Mouse (Mus musculus): ENCODE results near the gene Zmiz1. TPM values are rescaled to one million over a fixed set of nuclear protein-coding genes. Genes with fewer than 3 reads are reported as not detected.

The Zmiz1 gene
- total RNA-seq, 2 experiments from 2014 or later: 26.4 to 29.8 TPM

DNA sequence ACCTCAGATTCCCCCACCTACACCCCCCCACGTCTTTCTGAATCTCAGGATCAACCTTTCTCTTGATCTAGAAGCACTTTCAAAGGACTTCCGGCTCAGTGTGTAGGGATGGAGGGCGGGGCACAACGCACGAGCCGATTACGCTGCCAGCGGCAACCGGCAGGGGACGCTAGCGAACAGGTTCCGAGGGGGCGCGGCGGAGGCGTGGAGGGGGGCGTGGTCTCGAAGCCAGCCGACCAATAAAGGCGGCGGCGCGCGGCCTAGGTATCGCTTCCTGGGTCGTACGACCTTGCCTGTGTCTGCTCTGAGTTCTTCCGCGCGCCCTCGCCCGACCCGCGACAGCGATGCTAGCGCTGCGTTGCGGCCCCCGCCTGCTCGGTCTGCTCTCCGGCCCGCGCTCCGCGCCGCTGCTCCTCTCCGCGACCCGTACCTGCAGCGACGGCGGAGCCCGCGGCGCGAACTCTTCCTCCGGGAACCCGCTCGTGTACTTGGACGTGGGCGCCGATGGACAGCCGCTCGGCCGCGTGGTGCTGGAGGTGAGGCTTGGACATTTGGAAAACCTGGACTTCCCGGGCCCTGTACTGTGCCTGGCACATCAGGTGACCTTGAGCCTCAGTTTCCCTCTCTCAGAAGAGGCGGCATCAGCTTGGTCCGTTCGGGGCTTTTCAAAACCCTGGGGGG, 235.0 kb downstream of the Zmiz1 start, which contains the start of gene Ppif:
Gene Ppif (plus strand): TSS at position 267 of the 681 bp plus-strand sequence.
- DNase-seq: peak; percentile 92

DNA sequence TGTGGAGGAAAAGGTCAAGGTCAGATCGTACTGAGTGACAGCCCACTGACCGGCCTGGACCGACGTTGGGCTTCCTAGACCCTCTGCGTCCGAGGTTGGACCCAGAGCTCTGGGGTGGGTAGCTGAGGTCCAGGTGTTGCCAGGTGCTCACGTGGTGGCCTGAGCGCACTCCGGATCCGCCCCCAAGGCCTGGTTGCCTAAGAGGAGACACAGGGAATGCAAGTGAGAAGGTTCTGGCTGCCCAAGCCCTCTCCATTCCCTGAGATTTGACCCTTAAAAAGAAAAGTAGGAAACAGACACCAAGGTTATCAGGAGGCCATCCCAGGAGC, 235.5 kb downstream of the Zmiz1 start:
- DNase-seq: no peak

DNA sequence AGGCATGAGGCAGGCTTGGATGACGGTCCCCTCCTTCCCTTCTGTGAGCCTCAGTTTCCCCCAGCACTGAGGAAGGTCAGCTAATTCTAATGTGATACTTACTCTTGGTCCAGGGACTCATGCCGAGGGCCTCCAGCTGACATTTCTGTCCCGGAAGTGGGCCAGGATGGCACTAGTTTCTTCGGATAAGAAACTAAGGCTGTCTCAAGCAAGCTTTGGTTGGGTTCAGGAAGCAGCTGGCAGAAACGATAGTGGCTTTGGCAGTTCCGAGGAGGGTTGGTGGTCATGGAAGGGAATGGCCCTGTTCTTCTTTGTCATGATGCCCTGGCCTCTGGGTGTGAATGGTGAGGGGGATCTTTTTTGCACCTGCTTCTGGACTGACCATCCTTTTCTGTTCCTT, 236.1 kb downstream of the Zmiz1 start:
- DNase-seq: no peak

DNA sequence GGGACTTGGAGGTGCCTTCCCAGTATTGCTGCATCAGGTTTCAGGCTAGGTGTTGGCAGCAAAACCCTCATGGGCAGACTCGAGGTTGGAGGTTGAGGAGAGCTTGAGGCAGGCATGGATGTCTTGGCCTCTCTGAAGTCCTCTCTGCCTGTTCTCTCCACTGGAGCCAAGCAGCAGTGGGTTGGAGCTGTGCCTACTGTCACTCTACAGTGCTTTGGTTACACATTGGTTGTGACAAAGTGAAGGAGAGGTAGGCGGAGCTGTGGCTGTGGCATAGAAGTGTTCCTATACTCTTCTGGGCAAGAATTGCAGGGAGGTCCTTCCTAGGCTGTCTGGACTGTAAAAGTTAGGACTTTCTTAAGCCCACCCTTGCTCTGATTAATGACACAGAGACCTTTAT, 237.4 kb downstream of the Zmiz1 start:
- no peak for DNase-seq

DNA sequence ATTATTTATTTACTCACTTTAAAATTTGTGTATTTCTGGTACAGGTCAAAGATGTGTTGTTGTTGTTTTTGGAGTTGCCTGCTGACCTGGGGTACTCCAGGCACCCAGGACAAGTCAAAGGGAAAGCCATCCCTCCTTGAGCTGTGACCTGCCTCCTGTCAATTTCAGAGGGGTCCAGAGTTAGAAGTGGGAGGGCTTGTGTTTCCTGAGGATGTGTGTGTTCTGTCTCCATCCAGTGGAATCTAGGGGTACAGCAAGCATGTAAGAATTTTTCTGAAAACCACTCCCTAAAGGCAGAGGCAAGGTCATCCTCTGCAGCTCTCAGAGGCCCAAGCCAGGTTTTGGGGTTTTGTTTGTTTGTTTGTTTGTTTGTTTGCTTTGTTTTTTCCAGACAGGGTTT, 243.0 kb downstream of the Zmiz1 start:
- DNase-seq: no peak

DNA sequence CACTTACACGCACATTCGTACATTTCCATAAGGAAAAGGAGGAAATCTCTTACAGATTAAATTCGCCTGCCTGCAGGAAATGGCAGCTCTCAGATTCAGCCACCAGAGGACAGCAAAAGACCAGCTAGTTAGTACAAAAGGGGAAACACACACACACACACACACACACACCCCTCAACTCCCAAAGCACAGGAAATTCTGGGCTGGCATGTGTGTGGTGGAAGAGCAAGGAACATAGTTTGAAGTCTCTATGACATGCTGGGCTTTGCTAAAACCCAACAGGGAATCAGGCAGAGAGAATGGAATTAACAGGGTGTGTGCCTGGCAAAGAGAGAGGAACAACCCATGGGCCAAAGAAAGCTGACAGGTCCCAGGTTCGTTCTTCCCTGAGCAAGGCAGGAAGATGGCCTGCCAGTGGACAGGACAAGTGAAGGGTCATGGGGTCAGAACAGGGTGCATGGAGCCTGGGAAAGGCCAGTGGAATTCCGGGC, 248.8 kb downstream of the Zmiz1 start:
- DNase-seq: peak; percentile 60

DNA sequence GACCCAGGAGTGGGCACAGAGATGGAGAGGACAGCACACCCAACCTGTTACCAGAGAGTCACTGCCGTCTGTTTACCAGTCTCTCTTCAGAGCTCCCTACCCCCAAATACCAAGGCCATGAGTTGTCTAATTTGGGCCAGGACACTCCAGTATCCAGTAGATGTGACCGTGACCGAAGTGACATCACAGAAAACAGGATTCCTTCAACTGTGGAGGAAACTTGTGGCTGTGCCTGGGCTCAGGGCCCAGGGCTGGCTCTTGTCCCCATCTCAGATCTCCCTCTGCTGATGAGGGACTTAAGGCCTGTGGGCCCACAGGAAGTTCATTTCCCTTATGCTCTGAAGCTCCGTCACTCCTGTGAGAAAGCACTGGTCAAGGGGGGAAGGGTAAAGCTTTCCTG, 249.5 kb downstream of the Zmiz1 start:
- DNase-seq: peak; percentile 82

DNA sequence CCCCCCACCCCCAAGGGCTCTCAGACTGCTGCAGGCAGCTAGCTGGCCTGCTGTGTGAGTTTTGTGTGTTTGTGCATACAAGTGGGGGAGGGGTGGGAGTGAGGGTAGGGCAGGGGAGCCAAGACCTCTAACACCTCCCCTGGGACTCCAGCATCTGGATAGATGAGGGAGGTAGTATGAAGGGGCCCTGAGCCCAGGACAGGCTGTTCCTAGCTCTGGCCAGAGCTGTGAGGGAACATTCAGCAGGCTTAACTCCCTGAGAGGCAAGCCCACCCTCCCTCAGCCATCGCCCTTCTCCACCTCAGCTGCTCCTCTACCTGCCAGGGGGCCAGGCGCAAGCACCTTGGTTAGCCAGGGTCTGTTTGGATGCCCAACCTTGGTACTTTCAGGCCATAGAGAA, 249.9 kb downstream of the Zmiz1 start:
- peak; percentile 81 for DNase-seq

DNA sequence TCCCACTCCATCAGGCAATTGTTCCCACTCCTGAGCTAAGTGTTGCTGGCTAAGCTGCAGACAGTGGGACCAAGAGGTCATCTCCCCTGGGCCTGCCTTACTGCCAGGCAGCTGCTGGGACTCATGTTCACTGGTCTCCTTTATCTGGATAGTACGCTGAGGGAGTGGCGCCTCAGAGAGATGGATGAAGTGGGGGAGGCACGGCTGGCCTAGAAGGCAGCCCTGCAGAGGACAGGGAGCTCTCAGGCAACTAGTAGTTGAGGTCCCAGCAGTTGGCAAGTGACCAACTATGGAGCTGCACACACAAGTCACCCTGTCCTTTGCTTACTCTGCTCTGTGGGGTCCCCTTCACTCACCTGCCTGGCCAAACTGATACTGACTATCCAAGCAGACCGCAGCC, 251.1 kb downstream of the Zmiz1 start:
- peak; percentile 53 for DNase-seq

DNA sequence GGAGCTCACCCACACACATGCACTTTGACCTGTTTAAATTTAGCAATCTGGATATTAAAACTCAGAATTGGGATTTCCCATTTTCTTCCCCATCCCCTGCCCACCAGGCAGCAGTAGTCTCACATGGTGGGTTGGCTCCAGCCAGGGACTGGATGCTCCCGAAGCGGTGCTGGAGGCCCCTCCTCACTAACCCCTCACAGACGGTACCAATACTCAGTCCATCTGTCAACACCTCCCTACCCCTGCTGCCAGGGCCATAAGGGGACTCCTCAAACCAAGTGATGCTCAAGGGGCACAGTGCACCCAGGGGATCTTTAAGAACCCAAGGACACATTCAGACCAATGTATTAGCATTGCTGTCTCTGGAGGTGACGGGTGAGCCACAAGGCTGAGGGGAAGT, 251.7 kb downstream of the Zmiz1 start:
- DNase-seq: no peak

DNA sequence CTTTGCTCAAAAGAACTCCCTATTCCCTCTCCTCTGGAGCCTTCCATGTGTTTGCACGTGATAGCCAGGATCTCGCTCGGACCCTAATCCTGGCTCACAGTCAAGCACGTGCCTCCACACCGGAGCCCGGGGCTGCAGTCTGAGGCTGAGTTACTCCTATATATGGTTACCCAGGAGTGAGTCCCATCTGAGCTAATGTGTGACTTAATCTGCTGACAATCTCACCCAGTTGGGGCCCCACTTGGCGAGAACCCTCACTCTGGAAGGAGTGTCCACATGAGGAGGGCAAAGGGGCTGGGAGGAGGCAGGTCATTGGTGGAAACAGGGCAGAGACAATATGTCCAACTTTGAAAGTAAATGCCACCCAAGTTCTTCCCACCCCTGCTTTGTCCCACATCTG, 252.2 kb downstream of the Zmiz1 start:
- no peak for DNase-seq

DNA sequence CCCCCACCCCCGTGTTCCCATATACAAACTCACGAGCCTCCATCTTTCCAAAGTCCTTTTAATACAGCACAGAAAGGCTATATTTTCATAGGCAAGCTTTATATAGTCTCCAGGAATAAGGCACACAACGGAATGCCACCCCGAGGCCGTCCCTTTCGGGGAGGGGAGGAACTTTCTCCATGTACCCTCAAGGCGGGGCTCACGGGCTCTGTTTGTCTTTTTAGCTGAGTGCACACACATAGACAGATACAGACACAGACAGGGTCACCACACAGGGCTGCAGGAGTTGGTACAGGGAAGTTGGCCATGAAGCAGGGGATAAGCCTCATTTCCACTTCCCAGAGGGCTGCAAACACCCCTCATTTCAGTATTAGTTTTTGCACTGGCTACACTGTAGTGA, 252.6 kb downstream of the Zmiz1 start:
- no peak for DNase-seq

DNA sequence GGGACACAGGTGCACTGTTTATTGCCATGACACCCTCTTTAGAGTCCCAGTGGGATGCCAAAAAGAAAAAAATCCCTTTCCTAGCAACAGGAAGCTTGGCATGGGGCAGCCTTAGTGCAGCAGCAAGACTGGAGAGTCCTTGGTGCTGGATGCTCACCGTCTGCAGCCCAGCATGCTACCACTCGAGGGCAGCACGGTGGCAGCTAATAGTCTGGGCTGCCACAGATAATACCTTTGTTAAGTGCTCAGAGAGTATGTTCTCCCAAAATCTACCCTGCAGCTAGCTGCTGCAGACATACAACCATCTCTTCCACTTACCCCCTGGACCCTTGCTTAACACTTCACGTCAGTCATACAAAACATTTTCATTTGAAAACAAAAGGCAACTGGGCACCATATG, 254.5 kb downstream of the Zmiz1 start:
- DNase-seq: no peak

Small RNAs within 50 kb of the gene (microRNA-seq; reads per million reads assigned to microRNA genes)
- 0.53 to 1.5 reads per million in 2 experiments for gene Mir3075 (ENCODE audit: borderline replicate concordance in 2 of 2)

Other genes starting within 250 kb of the Zmiz1 start
- gene Ppif, start 235.0 kb downstream of the Zmiz1 start, total RNA-seq (2021): 10 to 100 TPM; 39.9 to 51.1 TPM

All from gastrocnemius, postnatal 25 days (tissue).